Mouse (Mus musculus): ENCODE measurements around the gene Hemk1. TPM values are rescaled to one million over a fixed set of nuclear protein-coding genes. Genes with fewer than 3 reads are reported as not detected.

The Hemk1 gene
- polyA plus RNA-seq, 1 experiment, result 25.5 TPM

DNA sequence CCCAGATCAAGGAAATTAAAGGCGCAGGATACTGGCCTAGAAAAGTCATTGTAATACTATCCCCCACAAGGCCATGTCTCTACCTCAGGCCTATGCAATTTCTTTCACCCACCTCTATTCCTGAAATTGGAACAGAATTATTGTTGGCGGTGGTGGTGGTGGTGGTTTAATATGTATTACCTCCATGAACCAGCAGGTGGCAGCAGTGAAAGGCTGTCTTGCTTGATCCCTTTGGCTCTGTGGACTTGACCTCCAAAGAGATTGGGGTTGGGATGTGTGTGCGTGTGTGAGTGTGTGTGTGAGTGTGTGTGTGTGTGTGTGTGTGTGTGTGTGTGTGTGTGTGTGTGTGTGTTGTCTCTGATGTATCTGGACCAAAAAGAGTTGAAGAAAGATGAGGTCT lies 28.5 kb upstream of the Hemk1 start:
- TF ChIP-seq CTCF (IDR thresholded peaks at IDR 0.05; ENCODE audit: borderline replicate concordance, control insufficient read depth, extremely low read depth, insufficient read depth, low read length, poor library complexity) (no peak), POLR2A (IDR thresholded peaks at IDR 0.05; ENCODE audit: control insufficient read depth, extremely low read depth, insufficient read depth, low read length, poor library complexity) (no peak)
- 8% methylated on average over 3 of the region's 3 CpGs for WGBS
- H3K4me1 ChIP-seq (replicated peaks; ENCODE audit: control insufficient read depth, insufficient read depth, low read length), result no peaks in the 10 kb centered on the region
- no peaks in the 10 kb centered on the region for H3K27me3 ChIP-seq (ENCODE audit: control insufficient read depth, insufficient read depth, low read length)
- H3K36me3 ChIP-seq (ENCODE audit: control insufficient read depth, insufficient read depth, low read length), result no peaks in the 10 kb centered on the region
- H3K27ac ChIP-seq (ENCODE audit: control insufficient read depth, insufficient read depth, low read length), result no peak overlapping the region
- no peak overlapping the region for H3K4me3 ChIP-seq (ENCODE audit: control insufficient read depth, insufficient read depth, low read length)
- DNase-seq, result peak; percentile 48

DNA sequence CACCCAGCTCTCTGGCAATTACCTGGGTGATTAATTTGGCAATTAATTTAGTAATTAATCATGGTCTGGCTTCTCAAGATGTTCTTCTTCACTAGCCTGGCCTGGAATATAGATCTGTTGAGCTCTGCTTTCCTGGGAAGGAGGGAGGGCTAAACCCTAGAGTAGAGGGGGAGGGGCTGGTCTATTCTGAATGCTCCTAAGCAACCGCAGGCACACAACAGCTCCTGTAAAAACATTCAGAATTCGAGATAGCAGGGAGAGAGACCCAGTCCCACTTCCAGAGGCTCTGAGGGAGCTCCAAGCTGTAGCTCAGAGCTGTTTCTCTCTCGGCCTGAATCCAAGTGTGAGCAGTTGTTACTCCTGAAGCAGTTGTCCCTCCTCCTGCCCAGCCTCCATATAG lies 22.8 kb upstream of the Hemk1 start:
- Histone ChIP-seq H3K36me3 (ENCODE audit: control insufficient read depth, insufficient read depth, low read length) (no peaks in the 10 kb centered on the region), H3K27me3 (ENCODE audit: control insufficient read depth, insufficient read depth, low read length) (no peaks in the 10 kb centered on the region), H3K4me1 (replicated peaks; ENCODE audit: control insufficient read depth, insufficient read depth, low read length) (no peaks in the 10 kb centered on the region), H3K4me3 (ENCODE audit: control insufficient read depth, insufficient read depth, low read length) (no peak overlapping the region), H3K27ac (ENCODE audit: control insufficient read depth, insufficient read depth, low read length) (no peak overlapping the region)
- no peak for DNase-seq
- TF ChIP-seq POLR2A (IDR thresholded peaks at IDR 0.05; ENCODE audit: control insufficient read depth, extremely low read depth, insufficient read depth, low read length, poor library complexity), result no peak
- no peak for TF ChIP-seq CTCF (IDR thresholded peaks at IDR 0.05; ENCODE audit: borderline replicate concordance, control insufficient read depth, extremely low read depth, insufficient read depth, low read length, poor library complexity)
- 50% methylated on average over 3 of the region's 3 CpGs for WGBS

DNA sequence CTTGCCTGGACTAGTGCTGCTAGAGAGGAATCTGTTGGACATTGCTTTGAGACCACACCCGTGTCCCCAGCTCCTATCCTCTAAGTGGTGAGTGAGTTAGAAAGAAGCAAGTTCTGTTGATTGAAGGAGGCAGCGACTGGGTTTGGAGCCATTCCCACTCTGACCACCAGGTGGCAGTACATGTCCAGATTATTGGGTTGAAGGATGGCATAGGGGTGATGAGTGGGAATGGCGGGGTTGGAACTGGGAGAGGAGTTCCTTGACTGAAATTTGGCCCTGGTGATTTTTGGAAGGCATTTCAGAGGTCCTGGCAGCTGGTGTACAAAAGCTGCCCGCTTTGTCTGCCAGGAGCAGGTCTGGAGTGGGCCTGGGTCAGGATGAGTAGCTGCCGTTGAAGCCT lies 19.5 kb upstream of the Hemk1 start:
- Histone ChIP-seq H3K27me3 (ENCODE audit: control insufficient read depth, insufficient read depth, low read length) (no peaks in the 10 kb centered on the region), H3K4me1 (replicated peaks; ENCODE audit: control insufficient read depth, insufficient read depth, low read length) (no peaks in the 10 kb centered on the region), H3K4me3 (ENCODE audit: control insufficient read depth, insufficient read depth, low read length) (no peak overlapping the region), H3K36me3 (ENCODE audit: control insufficient read depth, insufficient read depth, low read length) (no peaks in the 10 kb centered on the region), H3K27ac (ENCODE audit: control insufficient read depth, insufficient read depth, low read length) (no peak overlapping the region)
- peak; percentile 71 for DNase-seq
- TF ChIP-seq CTCF (IDR thresholded peaks at IDR 0.05; ENCODE audit: borderline replicate concordance, control insufficient read depth, extremely low read depth, insufficient read depth, low read length, poor library complexity) (peak; percentile 46; the same call in 1 of the 2 replicates), POLR2A (IDR thresholded peaks at IDR 0.05; ENCODE audit: control insufficient read depth, extremely low read depth, insufficient read depth, low read length, poor library complexity) (no peak)
- 35% methylated on average over 5 of the region's 5 CpGs for WGBS

DNA sequence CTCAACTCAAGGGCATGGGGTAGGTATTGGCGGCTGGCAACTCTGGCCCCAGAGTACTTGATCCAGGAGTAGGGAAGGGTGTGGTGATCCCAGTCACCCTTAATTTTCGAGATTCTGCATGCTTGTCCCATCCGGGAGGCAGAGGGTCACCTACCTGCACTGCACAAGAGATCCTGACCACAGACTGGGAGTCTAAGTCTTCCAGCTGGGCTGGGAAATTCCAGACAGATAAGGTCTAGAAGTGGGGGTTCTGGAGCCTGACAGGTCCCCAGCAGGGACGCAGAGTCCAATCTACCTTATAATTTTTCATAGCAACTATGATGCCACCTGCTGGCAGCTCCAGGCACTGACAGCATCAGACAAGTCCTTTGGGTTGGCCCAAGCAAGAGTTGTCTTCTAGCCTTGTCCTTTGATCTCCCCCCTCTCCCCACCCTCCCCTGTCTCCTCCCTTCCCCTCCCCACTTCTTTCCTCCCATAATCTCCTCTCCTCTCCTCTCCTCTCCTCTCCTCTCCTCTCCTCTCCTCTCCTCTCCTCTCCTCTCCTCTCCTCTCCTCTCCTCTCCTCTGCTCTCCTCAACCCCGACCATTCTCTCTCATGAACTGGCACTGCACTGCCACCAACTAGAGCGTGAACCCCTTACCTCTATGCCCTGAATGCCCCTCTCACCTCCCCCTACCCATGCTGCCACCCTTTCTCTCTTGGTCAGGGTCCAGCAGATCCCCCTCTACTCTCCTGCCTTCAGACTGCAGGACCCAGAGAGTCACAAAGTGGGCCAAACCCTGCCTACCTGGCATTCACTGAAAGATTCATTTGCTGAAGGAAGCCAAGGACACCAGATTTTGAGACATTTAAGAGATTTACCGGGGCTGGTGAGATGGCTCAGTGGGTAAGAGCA lies 18.0 kb upstream of the Hemk1 start:
- DNase-seq, result peak; percentile 57
- Histone ChIP-seq H3K27ac (ENCODE audit: control insufficient read depth, insufficient read depth, low read length) (no peak overlapping the region), H3K36me3 (ENCODE audit: control insufficient read depth, insufficient read depth, low read length) (no peaks in the 10 kb centered on the region), H3K4me3 (ENCODE audit: control insufficient read depth, insufficient read depth, low read length) (no peak overlapping the region), H3K27me3 (ENCODE audit: control insufficient read depth, insufficient read depth, low read length) (no peaks in the 10 kb centered on the region), H3K4me1 (replicated peaks; ENCODE audit: control insufficient read depth, insufficient read depth, low read length) (no peaks in the 10 kb centered on the region)
- WGBS, result 47% methylated on average over 7 of the region's 7 CpGs
- TF ChIP-seq POLR2A (IDR thresholded peaks at IDR 0.05; ENCODE audit: control insufficient read depth, extremely low read depth, insufficient read depth, low read length, poor library complexity) (no peak), CTCF (IDR thresholded peaks at IDR 0.05; ENCODE audit: borderline replicate concordance, control insufficient read depth, extremely low read depth, insufficient read depth, low read length, poor library complexity) (peak; percentile 63; the same call in 1 of the 2 replicates)

DNA sequence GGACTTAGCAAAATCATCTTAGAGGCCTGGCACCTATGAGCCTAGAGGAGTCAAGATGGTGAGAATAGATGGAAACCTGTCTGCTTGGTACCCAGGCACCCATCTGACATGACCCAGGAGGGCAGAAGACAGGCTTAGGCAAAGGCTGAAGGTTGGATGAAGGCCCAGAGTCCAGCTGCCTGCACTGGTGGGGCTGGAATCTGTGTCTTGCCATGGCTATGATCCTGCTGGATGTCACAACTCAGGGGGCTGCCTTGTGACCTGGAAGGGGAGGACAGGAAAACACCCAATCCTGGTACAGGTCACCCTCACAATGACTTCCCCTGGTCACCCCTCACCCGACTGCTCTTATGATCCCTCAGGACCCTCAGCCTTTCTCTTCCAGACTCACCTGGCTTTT lies 16.7 kb upstream of the Hemk1 start:
- no peak for DNase-seq
- no peaks in the 10 kb centered on the region for H3K27me3 ChIP-seq (ENCODE audit: control insufficient read depth, insufficient read depth, low read length)
- WGBS, result 77% methylated on average over 1 of the region's 1 CpGs

DNA sequence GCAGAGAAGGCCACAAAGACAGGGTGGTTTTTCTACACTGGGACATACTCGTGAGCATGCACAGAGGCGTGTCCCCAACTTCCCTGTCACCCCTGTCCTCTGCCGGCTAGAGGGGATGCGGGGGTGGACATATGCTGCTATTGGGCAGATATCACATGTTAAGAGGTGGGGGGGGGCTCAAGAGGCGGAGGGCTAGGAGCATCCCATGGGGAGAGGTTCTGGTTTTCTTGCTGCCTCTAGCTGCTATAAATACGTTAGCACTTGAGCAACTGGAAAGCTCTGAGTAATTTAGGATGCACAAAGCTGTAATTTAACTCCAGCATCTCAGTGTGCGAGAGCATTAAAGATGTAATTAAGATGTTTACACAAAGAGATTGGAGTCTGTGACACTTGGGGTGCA lies 11.2 kb upstream of the Hemk1 start:
- no peak for DNase-seq
- WGBS, result 88% methylated on average over 7 of the region's 7 CpGs
- no peaks in the 10 kb centered on the region for H3K36me3 ChIP-seq (ENCODE audit: control insufficient read depth, insufficient read depth, low read length)
- no peak overlapping the region for H3K27ac ChIP-seq (ENCODE audit: control insufficient read depth, insufficient read depth, low read length)
- no peaks in the 10 kb centered on the region for H3K27me3 ChIP-seq (ENCODE audit: control insufficient read depth, insufficient read depth, low read length)
- H3K4me1 ChIP-seq (replicated peaks; ENCODE audit: control insufficient read depth, insufficient read depth, low read length), result 0 out of 2 replicates have a peak, but pooled peaks cover 3% of the 10 kb centered on the region
- TF ChIP-seq POLR2A (IDR thresholded peaks at IDR 0.05; ENCODE audit: control insufficient read depth, extremely low read depth, insufficient read depth, low read length, poor library complexity) (no peak), CTCF (IDR thresholded peaks at IDR 0.05; ENCODE audit: borderline replicate concordance, control insufficient read depth, extremely low read depth, insufficient read depth, low read length, poor library complexity) (no peak)
- H3K4me3 ChIP-seq (ENCODE audit: control insufficient read depth, insufficient read depth, low read length), result no peak overlapping the region

More for the DNA sequence above, 16.7 kb upstream of the Hemk1 start:
- Histone ChIP-seq H3K4me3 (ENCODE audit: control insufficient read depth, insufficient read depth, low read length) (no peak overlapping the region), H3K27ac (ENCODE audit: control insufficient read depth, insufficient read depth, low read length) (no peak overlapping the region), H3K4me1 (replicated peaks; ENCODE audit: control insufficient read depth, insufficient read depth, low read length) (no peaks in the 10 kb centered on the region), H3K36me3 (ENCODE audit: control insufficient read depth, insufficient read depth, low read length) (no peaks in the 10 kb centered on the region)
- TF ChIP-seq POLR2A (IDR thresholded peaks at IDR 0.05; ENCODE audit: control insufficient read depth, extremely low read depth, insufficient read depth, low read length, poor library complexity) (no peak), CTCF (IDR thresholded peaks at IDR 0.05; ENCODE audit: borderline replicate concordance, control insufficient read depth, extremely low read depth, insufficient read depth, low read length, poor library complexity) (no peak)

All from thymus, adult 2 months (tissue).